Mouse (Mus musculus): ENCODE measurements around the gene Adam12. TPM values are rescaled to one million over a fixed set of nuclear protein-coding genes. Genes with fewer than 3 reads are reported as not detected.

The Adam12 gene
- polyA plus RNA-seq, 1 experiment = 0.58 TPM

DNA sequence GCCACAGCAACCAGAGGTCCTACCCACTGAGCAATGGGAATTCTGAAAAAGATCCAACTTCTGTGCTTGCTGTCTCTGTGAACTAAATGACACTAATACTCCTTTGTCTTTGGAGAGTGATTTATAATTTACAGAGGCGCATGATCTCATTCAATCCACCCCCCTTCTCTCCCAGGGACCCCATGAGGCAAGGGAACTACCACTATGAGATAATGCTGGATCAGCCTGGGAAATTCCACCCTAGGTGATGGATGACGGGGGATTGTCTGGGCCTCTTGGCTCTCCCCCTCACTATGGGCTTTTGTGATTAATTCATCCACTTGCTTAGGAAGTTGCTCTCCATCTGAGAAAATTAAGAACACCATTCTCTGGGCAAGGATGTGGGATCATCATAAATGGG, 274.1 kb downstream of the Adam12 start:
- 83% methylated on average over 2 of the region's 2 CpGs for WGBS
- Histone ChIP-seq H3K36me3 (ENCODE audit: control insufficient read depth, insufficient read depth, low read length) (no peaks in the 10 kb centered on the region), H3K27me3 (ENCODE audit: control insufficient read depth, insufficient read depth, low read length) (no peaks in the 10 kb centered on the region), H3K27ac (ENCODE audit: insufficient read depth, low read length) (no peak overlapping the region), H3K4me1 (ENCODE audit: control insufficient read depth, insufficient read depth, insufficient read length) (no peaks in the 10 kb centered on the region), H3K4me3 (ENCODE audit: extremely low read depth, insufficient read depth, insufficient read length) (no peak overlapping the region)
- DNase-seq (ENCODE audit: low read depth in 1 of 2, low spot score in 2 of 2) = no peak
- TF ChIP-seq POLR2A (IDR thresholded peaks at IDR 0.05; ENCODE audit: low read depth, low read length) (no peak), CTCF (IDR thresholded peaks at IDR 0.05; ENCODE audit: extremely low read depth, insufficient read depth, insufficient read length, insufficient replicate concordance) (no peak)

DNA sequence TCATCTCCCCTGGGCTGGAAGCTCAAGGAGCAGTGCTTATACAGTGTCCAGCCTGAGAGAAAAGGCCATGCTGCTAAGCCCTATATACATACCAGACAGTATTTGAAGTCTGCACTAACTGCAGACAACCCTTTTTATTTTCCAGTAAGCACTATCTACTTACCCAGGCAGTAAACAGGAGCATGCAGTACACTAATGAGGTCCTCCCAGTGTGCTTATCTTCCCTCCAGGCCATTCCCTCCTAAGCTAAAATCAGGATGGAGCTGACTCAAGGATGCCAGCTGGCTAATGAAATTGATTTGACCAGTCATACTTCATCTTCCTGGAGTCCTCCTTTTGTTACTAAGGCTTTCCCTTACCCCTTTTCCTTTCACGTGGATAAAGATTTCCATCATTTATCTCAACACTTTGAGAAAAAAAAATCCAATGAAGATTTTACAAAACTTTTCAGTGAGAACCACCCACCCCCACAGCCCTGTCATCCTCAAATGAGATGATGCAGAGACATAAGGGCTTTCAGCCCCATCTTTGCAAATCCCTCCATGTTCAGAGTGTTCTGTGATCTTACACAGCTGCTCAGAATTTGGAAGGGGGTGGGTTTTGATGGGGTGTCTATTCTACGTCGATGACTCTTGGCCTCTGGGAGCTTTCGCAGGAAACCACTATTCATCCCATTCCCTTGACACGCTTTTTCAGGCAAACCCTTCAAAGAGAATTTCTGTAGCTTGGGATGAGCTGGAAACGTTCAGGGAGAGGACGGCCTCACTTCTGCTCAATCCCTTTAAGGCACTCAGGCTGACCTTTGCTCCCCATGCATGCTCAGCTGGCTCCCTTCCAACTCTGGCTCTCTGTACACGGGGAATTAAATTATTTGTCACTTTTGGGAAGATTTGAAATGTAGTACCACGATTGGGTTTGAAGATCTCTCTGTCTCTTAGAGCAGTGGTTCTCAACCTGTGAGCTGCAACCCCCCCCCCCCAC, 277.5 kb downstream of the Adam12 start:
- 77% methylated on average over 9 of the region's 9 CpGs for WGBS
- no peak for TF ChIP-seq POLR2A (IDR thresholded peaks at IDR 0.05; ENCODE audit: low read depth, low read length)
- no peak for DNase-seq (ENCODE audit: low read depth in 1 of 2, low spot score in 2 of 2)

DNA sequence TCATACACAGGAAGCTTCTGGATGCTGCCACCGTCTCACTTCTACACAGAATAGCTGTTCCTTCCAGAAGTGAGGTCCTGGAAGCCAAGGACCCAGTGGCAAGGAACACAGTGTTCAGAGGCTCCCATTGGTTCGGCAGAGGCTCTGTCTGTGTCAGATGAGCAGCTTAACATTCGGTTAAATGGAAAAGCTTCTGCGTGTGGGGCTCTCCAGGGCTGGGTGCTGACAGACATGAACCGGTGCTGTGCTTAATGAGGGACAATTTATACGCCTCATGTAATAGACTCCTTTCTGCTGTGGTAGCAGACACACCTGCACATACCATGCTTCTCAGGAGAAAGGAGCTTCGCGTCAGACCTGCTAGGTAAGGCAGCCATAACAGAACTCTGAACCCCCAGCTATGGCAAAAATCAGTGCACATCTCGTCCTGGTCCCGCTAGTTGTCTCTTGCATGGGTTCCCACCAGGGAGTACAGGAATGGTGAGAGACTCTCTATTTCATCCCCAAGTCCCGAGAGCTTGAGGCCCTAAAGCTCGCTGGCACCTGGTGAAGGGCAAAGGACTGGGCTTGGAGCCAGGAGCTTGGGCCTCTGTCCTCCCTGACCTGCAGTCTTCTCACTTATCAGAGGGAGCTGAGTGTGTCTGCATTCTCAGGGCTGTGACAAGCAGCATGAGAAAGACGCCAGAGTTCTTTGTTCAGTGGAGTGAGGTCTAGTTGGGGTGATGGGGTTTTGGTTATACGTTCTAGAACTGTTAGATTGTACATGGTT, 280.0 kb downstream of the Adam12 start:
- no peaks in the 10 kb centered on the region for H3K4me1 ChIP-seq (ENCODE audit: control insufficient read depth, insufficient read depth, insufficient read length)
- no peaks in the 10 kb centered on the region for H3K27me3 ChIP-seq (ENCODE audit: control insufficient read depth, insufficient read depth, low read length)
- H3K27ac ChIP-seq (ENCODE audit: insufficient read depth, low read length) = no peak overlapping the region
- TF ChIP-seq CTCF (IDR thresholded peaks at IDR 0.05; ENCODE audit: extremely low read depth, insufficient read depth, insufficient read length, insufficient replicate concordance) (no peak), POLR2A (IDR thresholded peaks at IDR 0.05; ENCODE audit: low read depth, low read length) (no peak)
- WGBS = 89% methylated on average over 14 of the region's 14 CpGs
- no peak overlapping the region for H3K4me3 ChIP-seq (ENCODE audit: extremely low read depth, insufficient read depth, insufficient read length)
- no peak for DNase-seq (ENCODE audit: low read depth in 1 of 2, low spot score in 2 of 2)
- H3K36me3 ChIP-seq (ENCODE audit: control insufficient read depth, insufficient read depth, low read length) = no peaks in the 10 kb centered on the region

More for the DNA sequence above, 277.5 kb downstream of the Adam12 start:
- H3K27me3 ChIP-seq (ENCODE audit: control insufficient read depth, insufficient read depth, low read length) = no peaks in the 10 kb centered on the region
- no peaks in the 10 kb centered on the region for H3K36me3 ChIP-seq (ENCODE audit: control insufficient read depth, insufficient read depth, low read length)
- H3K4me1 ChIP-seq (ENCODE audit: control insufficient read depth, insufficient read depth, insufficient read length) = no peaks in the 10 kb centered on the region
- H3K4me3 ChIP-seq (ENCODE audit: extremely low read depth, insufficient read depth, insufficient read length) = no peak overlapping the region
- no peak overlapping the region for H3K27ac ChIP-seq (ENCODE audit: insufficient read depth, low read length)

DNA sequence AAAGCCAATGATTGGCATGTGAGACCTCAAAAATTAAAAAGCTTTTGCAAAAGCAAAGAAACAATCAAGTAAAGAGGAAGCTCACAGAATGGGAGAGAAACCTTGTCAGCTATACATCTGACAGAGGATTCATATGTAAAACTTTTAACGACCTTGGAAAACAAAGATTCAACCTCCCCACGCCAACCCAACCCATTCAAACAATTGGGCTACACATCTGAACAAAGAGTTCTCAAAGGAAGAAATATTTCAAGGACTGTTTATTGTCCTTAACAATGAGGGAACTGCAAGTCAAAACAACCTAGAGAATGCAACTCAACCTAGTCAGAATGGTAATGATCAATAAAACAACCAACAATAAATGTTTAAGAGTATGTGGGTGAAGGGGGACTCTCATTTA, 284.6 kb downstream of the Adam12 start:
- 73% methylated on average over 2 of the region's 2 CpGs for WGBS
- H3K4me1 ChIP-seq (ENCODE audit: control insufficient read depth, insufficient read depth, insufficient read length) = no peaks in the 10 kb centered on the region
- H3K4me3 ChIP-seq (ENCODE audit: extremely low read depth, insufficient read depth, insufficient read length) = no peak overlapping the region
- H3K36me3 ChIP-seq (ENCODE audit: control insufficient read depth, insufficient read depth, low read length) = no peaks in the 10 kb centered on the region
- H3K27ac ChIP-seq (ENCODE audit: insufficient read depth, low read length) = no peak overlapping the region
- no peak for DNase-seq (ENCODE audit: low read depth in 1 of 2, low spot score in 2 of 2)
- H3K27me3 ChIP-seq (ENCODE audit: control insufficient read depth, insufficient read depth, low read length) = no peaks in the 10 kb centered on the region
- TF ChIP-seq CTCF (IDR thresholded peaks at IDR 0.05; ENCODE audit: extremely low read depth, insufficient read depth, insufficient read length, insufficient replicate concordance) (no peak), POLR2A (IDR thresholded peaks at IDR 0.05; ENCODE audit: low read depth, low read length) (no peak)

DNA sequence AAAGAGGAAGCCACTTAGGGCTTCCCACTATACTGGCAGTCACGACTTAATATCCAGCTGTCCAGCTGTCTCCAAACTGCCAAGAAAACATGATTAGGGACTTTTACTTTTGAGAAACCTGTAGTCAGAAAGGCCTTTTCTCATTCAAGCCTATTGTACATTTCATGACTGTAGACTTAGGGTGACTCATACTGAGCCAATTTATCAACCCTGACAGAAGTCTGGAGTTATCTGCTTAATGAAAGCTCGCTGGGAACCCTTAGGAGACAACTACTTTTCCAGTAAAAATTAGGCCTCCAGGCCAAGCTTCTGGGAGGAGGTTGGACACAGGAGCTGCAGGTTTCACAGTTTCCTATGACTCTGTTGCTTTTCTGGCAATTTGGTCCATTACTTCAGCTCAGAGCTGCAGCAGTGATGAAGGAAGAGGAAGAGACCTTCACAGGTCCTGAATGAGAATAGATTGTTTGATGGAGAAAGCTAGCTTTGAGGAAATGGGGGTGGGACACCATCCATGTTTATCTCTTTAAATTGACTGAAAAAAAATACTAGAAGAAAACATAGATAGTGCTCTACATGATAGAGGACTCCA, 285.1 kb downstream of the Adam12 start:
- no peak for DNase-seq (ENCODE audit: low read depth in 1 of 2, low spot score in 2 of 2)
- H3K27me3 ChIP-seq (ENCODE audit: control insufficient read depth, insufficient read depth, low read length) = no peaks in the 10 kb centered on the region
- no peak for TF ChIP-seq POLR2A (IDR thresholded peaks at IDR 0.05; ENCODE audit: low read depth, low read length)
- TF ChIP-seq CTCF (IDR thresholded peaks at IDR 0.05; ENCODE audit: extremely low read depth, insufficient read depth, insufficient read length, insufficient replicate concordance) = no peak
- H3K36me3 ChIP-seq (ENCODE audit: control insufficient read depth, insufficient read depth, low read length) = no peaks in the 10 kb centered on the region
- H3K4me1 ChIP-seq (ENCODE audit: control insufficient read depth, insufficient read depth, insufficient read length) = no peaks in the 10 kb centered on the region
- H3K27ac ChIP-seq (ENCODE audit: insufficient read depth, low read length) = no peak overlapping the region
- 17% methylated on average over 2 of the region's 2 CpGs for WGBS
- H3K4me3 ChIP-seq (ENCODE audit: extremely low read depth, insufficient read depth, insufficient read length) = no peak overlapping the region

DNA sequence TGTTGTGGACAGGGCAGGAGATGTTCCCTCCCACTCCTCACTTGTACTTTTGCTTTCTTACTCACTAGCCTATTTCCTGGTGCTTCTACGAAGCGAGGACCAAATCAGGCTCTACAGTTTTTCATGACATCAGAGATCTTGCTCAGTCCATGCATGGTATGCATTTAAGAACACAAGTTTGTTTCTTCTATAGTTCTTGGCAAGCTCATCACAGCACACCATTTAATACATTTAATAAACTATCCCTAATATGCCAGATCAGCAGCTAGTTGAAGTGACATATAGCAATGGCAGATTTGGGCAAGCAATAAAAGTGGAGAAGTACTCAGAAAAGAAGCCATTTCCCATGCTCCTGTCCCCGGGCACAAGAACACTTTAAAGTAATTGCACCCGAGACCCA, 285.8 kb downstream of the Adam12 start:
- DNase-seq (ENCODE audit: low read depth in 1 of 2, low spot score in 2 of 2) = no peak
- H3K27me3 ChIP-seq (ENCODE audit: control insufficient read depth, insufficient read depth, low read length) = no peaks in the 10 kb centered on the region
- 26% methylated on average over 4 of the region's 4 CpGs for WGBS
- no peak overlapping the region for H3K27ac ChIP-seq (ENCODE audit: insufficient read depth, low read length)
- no peaks in the 10 kb centered on the region for H3K36me3 ChIP-seq (ENCODE audit: control insufficient read depth, insufficient read depth, low read length)
- no peak overlapping the region for H3K4me3 ChIP-seq (ENCODE audit: extremely low read depth, insufficient read depth, insufficient read length)
- no peaks in the 10 kb centered on the region for H3K4me1 ChIP-seq (ENCODE audit: control insufficient read depth, insufficient read depth, insufficient read length)
- TF ChIP-seq POLR2A (IDR thresholded peaks at IDR 0.05; ENCODE audit: low read depth, low read length) (no peak), CTCF (IDR thresholded peaks at IDR 0.05; ENCODE audit: extremely low read depth, insufficient read depth, insufficient read length, insufficient replicate concordance) (no peak)

All from spleen, adult 2 months (tissue).